Mouse (Mus musculus): ENCODE measurements at regions not wholly inside any gene's neighbourhood (a gene's known extent, or its start where the extent isn't known, plus 50 kb on each side); places are given as distances from the start of the nearest gene placed in this dataset.

- no peak for DNase-seq
These were observed 95.4 kb downstream of the Zfp36l1 start for GRCm38 (mm10) chr12:80017376-80017929.

GRCm38 (mm10) chr12:80015938-80016337 lies 96.9 kb downstream of the Zfp36l1 start:
- DNase-seq = no peak

GRCm38 (mm10) chr12:80014598-80014983 lies 98.2 kb downstream of the Zfp36l1 start:
- no peak for DNase-seq

GRCm38 (mm10) chr12:80013904-80014597 lies 98.8 kb downstream of the Zfp36l1 start:
- DNase-seq = peak; percentile 71

- no peak for DNase-seq
These were observed 99.3 kb downstream of the Zfp36l1 start for GRCm38 (mm10) chr12:80013577-80013903.

GRCm38 (mm10) chr12:80011916-80012315 lies 100.9 kb downstream of the Zfp36l1 start:
- DNase-seq = no peak

GRCm38 (mm10) chr12:80010947-80011346 lies 101.9 kb downstream of the Zfp36l1 start:
- no peak for DNase-seq

GRCm38 (mm10) chr12:80010220-80010619 lies 102.6 kb downstream of the Zfp36l1 start:
- no peak for DNase-seq

GRCm38 (mm10) chr12:80007849-80008248 lies 105.0 kb downstream of the Zfp36l1 start:
- DNase-seq = no peak

GRCm38 (mm10) chr12:80005227-80005919 lies 107.4 kb downstream of the Zfp36l1 start:
- DNase-seq = no peak

GRCm38 (mm10) chr12:80004575-80004974 lies 108.2 kb downstream of the Zfp36l1 start:
- no peak for DNase-seq

- DNase-seq = no peak
These were observed 109.3 kb downstream of the Zfp36l1 start for GRCm38 (mm10) chr12:80003486-80003885.

GRCm38 (mm10) chr12:80002474-80003125 lies 110.2 kb downstream of the Zfp36l1 start:
- no peak for DNase-seq

GRCm38 (mm10) chr12:80001794-80002193 lies 111.0 kb downstream of the Zfp36l1 start:
- peak; percentile 58 for DNase-seq

GRCm38 (mm10) chr12:79999868-80000370 lies 112.9 kb downstream of the Zfp36l1 start:
- no peak for DNase-seq

- no peak for DNase-seq
These were observed 114.0 kb downstream of the Zfp36l1 start for GRCm38 (mm10) chr12:79998788-79999187.

- no peak for DNase-seq
These were observed 114.5 kb downstream of the Zfp36l1 start for GRCm38 (mm10) chr12:79998339-79998738.

GRCm38 (mm10) chr12:79997201-79997600 lies 115.6 kb downstream of the Zfp36l1 start:
- no peak for DNase-seq

- DNase-seq = no peak
These were observed 117.2 kb downstream of the Zfp36l1 start for GRCm38 (mm10) chr12:79995521-79996094.

- peak; percentile 77 for DNase-seq
These were observed 118.8 kb downstream of the Zfp36l1 start for GRCm38 (mm10) chr12:79993821-79994571.

- no peak for DNase-seq
These were observed 121.5 kb downstream of the Zfp36l1 start for GRCm38 (mm10) chr12:79991279-79991678.

- DNase-seq = no peak
These were observed 122.1 kb downstream of the Zfp36l1 start for GRCm38 (mm10) chr12:79990751-79991150.
